Mouse (Mus musculus) MEL (cell line): ENCODE results near the gene Camk2b.

Experiments used
- CHD2 ChIP-seq: IDR thresholded peaks from 2 replicates; pipeline ENCODE4 v1.6.1; 2011; ENCODE audit warnings: low read length, improper control_type of control experiment
- CTCF ChIP-seq, 3 experiments: IDR thresholded peaks in 2 of 3; conservative IDR thresholded peaks in 1 of 3; 2 replicates each; pipeline ENCODE4 v1.5.1; 2011 to 2012; ENCODE audit warnings: low read length in 3 of 3, low read depth in 2 of 3, mild to moderate bottlenecking in 2 of 3, improper control_type of control experiment in 1 of 3, inconsistent platforms in 1 of 3, mixed read lengths in 1 of 3, moderate library complexity in 1 of 3; ENCODE audit not compliant: control insufficient read depth in 1 of 3, insufficient read depth in 1 of 3, poor library complexity in 1 of 3, severe bottlenecking in 1 of 3
- E2F4 ChIP-seq: IDR thresholded peaks from 2 replicates; pipeline ENCODE4 v1.6.1; 2011; ENCODE audit warnings: low read depth, low read length, improper control_type of control experiment, borderline replicate concordance
- EP300 ChIP-seq, 2 experiments: IDR thresholded peaks; 2 replicates each; pipeline ENCODE4 v1.6.1; 2011; ENCODE audit warnings: improper control_type of control experiment in 2 of 2, low read length in 2 of 2, low read depth in 1 of 2, mild to moderate bottlenecking in 1 of 2
- GATA1 ChIP-seq: IDR thresholded peaks from 2 replicates; pipeline ENCODE4 v1.6.1; 2011; ENCODE audit warnings: low read depth, low read length, improper control_type of control experiment
- MAFK ChIP-seq: IDR thresholded peaks from 2 replicates; pipeline ENCODE4 v1.6.1; 2011; ENCODE audit warnings: low read depth, mild to moderate bottlenecking, low read length, improper control_type of control experiment, borderline replicate concordance
- MYC ChIP-seq: IDR thresholded peaks from 2 replicates; pipeline ENCODE4 v1.6.1; 2011; ENCODE audit warnings: low read depth, mild to moderate bottlenecking, low read length, improper control_type of control experiment, moderate library complexity
- NELFE ChIP-seq: IDR thresholded peaks from 2 replicates; pipeline ENCODE4 v1.6.1; 2011; ENCODE audit warnings: low read depth, low read length, improper control_type of control experiment
- NRF1 ChIP-seq: IDR thresholded peaks from 2 replicates; pipeline ENCODE4 v1.6.1; 2014; ENCODE audit warnings: low read depth, mild to moderate bottlenecking, inconsistent platforms, low read length, improper control_type of control experiment, moderate library complexity; ENCODE audit not compliant: poor library complexity, insufficient read depth, severe bottlenecking
- POLR2A ChIP-seq, 2 experiments: IDR thresholded peaks; 2 replicates each; pipeline ENCODE4 v1.6.1; 2011 to 2012; ENCODE audit warnings: low read length in 2 of 2, mild to moderate bottlenecking in 2 of 2, control low read depth in 1 of 2, improper control_type of control experiment in 1 of 2, low read depth in 1 of 2, moderate library complexity in 1 of 2; ENCODE audit not compliant: control insufficient read depth in 1 of 2, insufficient read depth in 1 of 2, poor library complexity in 1 of 2
- UBTF ChIP-seq: IDR thresholded peaks from 2 replicates; pipeline ENCODE4 v1.6.1; 2012; ENCODE audit warnings: low read depth, mild to moderate bottlenecking, inconsistent platforms, low read length, improper control_type of control experiment, moderate library complexity, borderline replicate concordance; ENCODE audit not compliant: insufficient read depth
- ZNF384 ChIP-seq: IDR thresholded peaks from 2 replicates; pipeline ENCODE4 v1.6.1; 2012; ENCODE audit warnings: low read depth, mild to moderate bottlenecking, inconsistent platforms, low read length, improper control_type of control experiment

DNA sequence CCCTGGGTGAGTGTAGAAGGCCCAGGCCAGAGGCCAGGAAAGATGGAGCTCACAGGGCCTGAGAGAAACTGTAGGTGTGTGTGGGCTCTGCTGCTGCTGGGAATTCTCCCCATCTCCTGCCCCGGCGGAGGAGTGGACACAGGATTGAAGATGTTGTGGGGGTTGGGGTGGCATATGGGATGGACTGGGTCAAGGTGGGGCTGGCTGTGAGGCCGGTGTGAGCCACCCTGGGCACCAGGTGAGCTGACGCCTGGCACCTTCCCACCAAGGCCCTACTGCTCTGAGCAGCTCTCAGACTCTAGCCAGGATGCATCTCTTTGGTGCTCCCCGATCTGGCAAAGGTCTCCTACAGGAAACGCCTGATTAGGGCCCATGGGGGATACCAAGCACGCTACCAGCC lies 84.8 kb downstream of the Camk2b start:
- TF ChIP-seq CTCF (IDR thresholded peaks at IDR 0.05 in 2 of 3, conservative IDR thresholded peaks at IDR 0.05 in 1 of 3; ENCODE audit: control insufficient read depth in 1 of 3, insufficient read depth in 1 of 3, low read depth in 2 of 3, low read length in 3 of 3, poor library complexity in 1 of 3, severe bottlenecking in 1 of 3) (no peak), MYC (no peak), NRF1 (no peak), POLR2A (IDR thresholded peaks at IDR 0.05; ENCODE audit: control insufficient read depth in 1 of 2, insufficient read depth in 1 of 2, low read depth in 1 of 2, low read length in 2 of 2, poor library complexity in 1 of 2) (no peak), MAFK (no peak), GATA1 (no peak), ZNF384 (no peak), EP300 (IDR thresholded peaks at IDR 0.05; ENCODE audit: low read depth in 1 of 2, low read length in 2 of 2) (no peak), NELFE (no peak), E2F4 (no peak), UBTF (no peak), CHD2 (no peak)
